Mouse (Mus musculus) embryonic fibroblast, embryonic 13.5 days (primary cell): ENCODE data around the gene Ipo11.

Experiments used
- CTCF ChIP-seq: IDR thresholded peaks from 2 replicates; pipeline ENCODE4 v1.5.1; 2011; ENCODE audit warnings: mild to moderate bottlenecking, control low read depth, low read length, moderate library complexity, borderline replicate concordance; ENCODE audit not compliant: insufficient read depth
- POLR2A ChIP-seq: IDR thresholded peaks from 2 replicates; pipeline ENCODE4 v1.6.1; 2011; ENCODE audit warnings: low read depth, mild to moderate bottlenecking, control low read depth, low read length, moderate library complexity

DNA sequence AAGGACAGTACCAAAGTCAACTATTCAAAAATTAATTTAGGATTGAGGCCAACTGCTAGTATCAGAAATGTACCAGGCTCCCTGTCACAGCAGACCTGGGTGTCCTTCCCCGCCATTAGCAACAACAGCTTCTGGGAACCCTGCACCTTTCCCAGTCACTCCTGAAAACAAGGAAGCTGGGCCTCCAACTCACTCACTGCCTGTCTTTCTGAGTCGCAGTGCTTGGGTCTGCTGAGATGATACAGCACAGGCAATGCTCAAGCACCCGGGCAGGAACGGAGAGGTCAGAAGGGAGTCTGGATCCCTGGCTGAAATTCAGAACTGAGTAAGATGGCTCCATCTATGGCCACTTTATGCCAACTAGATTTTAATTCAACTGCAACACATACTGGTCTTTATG, 123.2 kb downstream of the Ipo11 start:
- no peak for TF ChIP-seq CTCF
- no peak for TF ChIP-seq POLR2A
